Mouse (Mus musculus): ENCODE results near the gene Akr1c21.
"Not testable (repeated sequence)": the region's sequence is repeated elsewhere in the genome, so short reads cannot be mapped to it uniquely, and the experiment has no call there.

Gene Akr1c21

DNA sequence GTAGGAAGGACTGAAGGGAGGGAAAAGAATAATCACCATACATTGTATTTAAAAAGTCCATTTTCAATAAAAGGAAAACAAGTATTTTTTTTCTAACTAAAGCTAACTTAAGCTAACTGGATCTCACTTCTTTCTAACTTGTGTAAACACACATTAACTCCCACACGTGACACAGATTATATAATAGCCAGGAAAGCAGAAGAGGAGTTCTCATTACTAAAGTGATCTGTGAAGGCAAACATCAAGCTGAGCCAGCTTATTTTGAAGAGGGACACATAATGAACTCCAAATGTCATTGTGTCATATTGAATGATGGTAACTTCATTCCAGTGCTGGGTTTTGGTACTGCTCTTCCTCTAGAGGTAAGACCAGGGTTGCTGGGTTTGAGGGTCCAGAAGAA lies at the start of gene Akr1c21:
Gene Akr1c21 (plus strand): TSS at position 205 of the 400 bp plus-strand sequence.
- DNase-seq (ENCODE audit: low spot score in 2 of 2), result no peak

DNA sequence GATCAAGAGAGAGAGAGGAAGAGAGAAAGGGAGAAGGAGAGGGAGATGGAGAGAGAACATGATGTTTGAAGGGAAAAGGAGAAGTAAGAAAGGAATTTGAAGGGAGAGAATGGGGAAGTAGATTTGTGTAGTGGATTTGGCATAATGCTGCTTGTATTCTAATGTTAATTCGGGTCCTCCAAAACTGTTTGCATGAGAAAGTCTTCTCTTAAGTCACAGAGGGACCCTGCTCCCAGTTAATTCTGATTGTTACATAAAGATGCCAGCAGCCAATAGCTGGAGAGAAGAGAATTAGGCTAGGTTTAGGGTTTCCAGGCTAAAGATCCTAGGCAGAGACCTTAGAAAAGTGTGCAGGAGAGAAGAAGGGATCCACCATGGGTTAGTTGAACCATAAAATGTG lies 14.7 kb upstream of the Akr1c21 start:
- DNase-seq (ENCODE audit: low spot score in 2 of 2), result no peak

DNA sequence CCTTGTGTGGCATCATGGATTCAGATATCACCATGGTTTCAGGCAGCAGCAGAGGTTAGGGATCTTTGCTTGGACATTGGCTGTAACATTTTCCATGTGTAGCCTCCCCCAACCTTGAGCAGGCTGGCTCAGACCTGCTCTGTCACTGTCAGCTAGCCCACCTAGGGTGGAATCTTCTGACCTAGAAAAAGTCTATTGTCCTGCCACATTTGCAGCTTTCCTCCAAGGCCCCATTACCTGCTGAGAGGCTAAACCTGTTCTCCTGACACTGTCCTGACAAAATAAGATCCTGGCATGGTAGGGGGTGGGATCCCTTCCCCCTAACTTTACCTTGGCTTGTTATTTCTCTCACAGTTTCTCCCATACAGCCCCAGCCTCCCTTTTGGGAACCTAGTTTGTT lies 13.4 kb upstream of the Akr1c21 start:
- no peak for DNase-seq (ENCODE audit: low spot score in 2 of 2)

- DNase-seq (ENCODE audit: low spot score in 2 of 2), result no peak
Observed at GRCm38 (mm10) chr13:4565996-4566395, 7.9 kb upstream of the Akr1c21 start.

GRCm38 (mm10) chr13:4576921-4577320 lies 3.0 kb downstream of the Akr1c21 start:
- no peak for DNase-seq (ENCODE audit: low spot score in 2 of 2)

GRCm38 (mm10) chr13:4603431-4603830 lies 29.6 kb downstream of the Akr1c21 start:
- DNase-seq (ENCODE audit: low spot score in 2 of 2), result not testable (repeated sequence)

DNA sequence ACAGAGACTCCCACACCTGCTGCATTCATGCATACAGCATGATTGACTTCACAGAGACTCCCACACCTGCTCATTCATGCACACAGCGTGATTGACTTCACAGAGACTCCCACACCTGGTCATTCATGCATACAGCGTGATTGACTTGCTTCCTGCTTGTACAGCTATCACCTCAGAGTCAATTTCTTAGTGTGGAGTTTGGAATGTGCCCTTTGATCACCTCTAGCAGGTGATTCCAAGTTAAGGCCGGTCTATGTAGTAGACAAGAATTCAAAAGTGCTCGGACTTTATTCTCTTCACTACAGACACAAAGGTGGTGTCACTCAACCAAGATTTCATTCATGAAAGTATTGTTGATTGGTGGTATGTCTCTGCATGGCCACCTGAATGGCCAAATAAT lies 32.9 kb downstream of the Akr1c21 start:
- no peak for DNase-seq (ENCODE audit: low spot score in 2 of 2)

GRCm38 (mm10) chr13:4608530-4608929 lies 34.7 kb downstream of the Akr1c21 start:
- no peak for DNase-seq (ENCODE audit: low spot score in 2 of 2)

GRCm38 (mm10) chr13:4608961-4609409 lies 35.1 kb downstream of the Akr1c21 start, which contains the start of gene Akr1e1:
Akr1e1 (minus strand) TSS chr13:4609174.
- peak; percentile 89 to 95 for DNase-seq (ENCODE audit: low spot score in 2 of 2)

GRCm38 (mm10) chr13:4610902-4611301 lies 37.0 kb downstream of the Akr1c21 start:
- peak in 1 of 2 experiments; percentile 17 for DNase-seq (ENCODE audit: low spot score in 2 of 2)
